Mouse (Mus musculus): Measurements from ENCODE around the gene Fbxo10. TPM values are rescaled to one million over a fixed set of nuclear protein-coding genes. Genes with fewer than 3 reads are reported as not detected.
"Not testable (repeated sequence)": the region's sequence is repeated elsewhere in the genome, so short reads cannot be mapped to it uniquely, and the experiment has no call there.

The Fbxo10 gene
- 2.0 and 2.1 TPM in 2 replicates for total RNA-seq (2017)

GRCm38 (mm10) chr4:45084021-45084894 is at the start of gene Fbxo10:
Gene Fbxo10, minus strand, starts transcription at chr4:45084604.
- peak; percentile 78 for ATAC-seq (ENCODE audit: extremely low read depth, insufficient number of reproducible peaks, low FRiP score, poor library complexity, severe bottlenecking)

GRCm38 (mm10) chr4:45131021-45131420 is 46.6 kb upstream of the Fbxo10 start:
- no peak for ATAC-seq (ENCODE audit: extremely low read depth, insufficient number of reproducible peaks, low FRiP score, poor library complexity, severe bottlenecking)

- no peak for ATAC-seq (ENCODE audit: extremely low read depth, insufficient number of reproducible peaks, low FRiP score, poor library complexity, severe bottlenecking)
Observed at GRCm38 (mm10) chr4:45121311-45121710, 36.9 kb upstream of the Fbxo10 start.

- no peak for ATAC-seq (ENCODE audit: extremely low read depth, insufficient number of reproducible peaks, low FRiP score, poor library complexity, severe bottlenecking)
Observed at GRCm38 (mm10) chr4:45108456-45109110, 24.2 kb upstream of the Fbxo10 start.

- peak; percentile 91 for ATAC-seq (ENCODE audit: extremely low read depth, insufficient number of reproducible peaks, low FRiP score, poor library complexity, severe bottlenecking)
Observed at GRCm38 (mm10) chr4:45107601-45108277, 23.3 kb upstream of the Fbxo10 start, which contains the start of gene Tomm5. Gene Tomm5, minus strand, starts transcription at chr4:45108114.

GRCm38 (mm10) chr4:45107066-45107465 is 22.7 kb upstream of the Fbxo10 start:
- ATAC-seq (ENCODE audit: extremely low read depth, insufficient number of reproducible peaks, low FRiP score, poor library complexity, severe bottlenecking), result no peak

GRCm38 (mm10) chr4:45106409-45106808 is 22.0 kb upstream of the Fbxo10 start:
- ATAC-seq (ENCODE audit: extremely low read depth, insufficient number of reproducible peaks, low FRiP score, poor library complexity, severe bottlenecking), result no peak

GRCm38 (mm10) chr4:45097198-45097872 is 12.9 kb upstream of the Fbxo10 start:
- ATAC-seq (ENCODE audit: extremely low read depth, insufficient number of reproducible peaks, low FRiP score, poor library complexity, severe bottlenecking), result peak; percentile 90

- ATAC-seq (ENCODE audit: extremely low read depth, insufficient number of reproducible peaks, low FRiP score, poor library complexity, severe bottlenecking), result no peak
Observed at GRCm38 (mm10) chr4:45084895-45085290, 489 bp upstream of the Fbxo10 start.

GRCm38 (mm10) chr4:45083487-45083886 is 917 bp downstream of the Fbxo10 start:
- ATAC-seq (ENCODE audit: extremely low read depth, insufficient number of reproducible peaks, low FRiP score, poor library complexity, severe bottlenecking), result no peak

- no peak for ATAC-seq (ENCODE audit: extremely low read depth, insufficient number of reproducible peaks, low FRiP score, poor library complexity, severe bottlenecking)
Observed at GRCm38 (mm10) chr4:45082951-45083350, 1.5 kb downstream of the Fbxo10 start.

GRCm38 (mm10) chr4:45081041-45081440 is 3.4 kb downstream of the Fbxo10 start:
- not testable (repeated sequence) for ATAC-seq (ENCODE audit: extremely low read depth, insufficient number of reproducible peaks, low FRiP score, poor library complexity, severe bottlenecking)

- ATAC-seq (ENCODE audit: extremely low read depth, insufficient number of reproducible peaks, low FRiP score, poor library complexity, severe bottlenecking), result no peak
Observed at GRCm38 (mm10) chr4:45073544-45073943, 10.9 kb downstream of the Fbxo10 start.

GRCm38 (mm10) chr4:45072261-45072973 is 12.0 kb downstream of the Fbxo10 start:
- ATAC-seq (ENCODE audit: extremely low read depth, insufficient number of reproducible peaks, low FRiP score, poor library complexity, severe bottlenecking), result no peak

- peak; percentile 64; the same call in 1 of the 2 replicates for ATAC-seq (ENCODE audit: extremely low read depth, insufficient number of reproducible peaks, low FRiP score, poor library complexity, severe bottlenecking)
Observed at GRCm38 (mm10) chr4:45067742-45068141, 16.7 kb downstream of the Fbxo10 start.

- no peak for ATAC-seq (ENCODE audit: extremely low read depth, insufficient number of reproducible peaks, low FRiP score, poor library complexity, severe bottlenecking)
Observed at GRCm38 (mm10) chr4:45066036-45066730, 18.2 kb downstream of the Fbxo10 start.

- ATAC-seq (ENCODE audit: extremely low read depth, insufficient number of reproducible peaks, low FRiP score, poor library complexity, severe bottlenecking), result no peak
Observed at GRCm38 (mm10) chr4:45064577-45064976, 19.8 kb downstream of the Fbxo10 start.

- ATAC-seq (ENCODE audit: extremely low read depth, insufficient number of reproducible peaks, low FRiP score, poor library complexity, severe bottlenecking), result not testable (repeated sequence)
Observed at GRCm38 (mm10) chr4:45063836-45064235, 20.6 kb downstream of the Fbxo10 start.
